Mouse (Mus musculus): ENCODE results near the gene Dlg2.

Gene Dlg2

GRCm38 (mm10) chr7:91591261-91592170 lies 1115.0 kb downstream of the Dlg2 start:
- no peak for DNase-seq

DNA sequence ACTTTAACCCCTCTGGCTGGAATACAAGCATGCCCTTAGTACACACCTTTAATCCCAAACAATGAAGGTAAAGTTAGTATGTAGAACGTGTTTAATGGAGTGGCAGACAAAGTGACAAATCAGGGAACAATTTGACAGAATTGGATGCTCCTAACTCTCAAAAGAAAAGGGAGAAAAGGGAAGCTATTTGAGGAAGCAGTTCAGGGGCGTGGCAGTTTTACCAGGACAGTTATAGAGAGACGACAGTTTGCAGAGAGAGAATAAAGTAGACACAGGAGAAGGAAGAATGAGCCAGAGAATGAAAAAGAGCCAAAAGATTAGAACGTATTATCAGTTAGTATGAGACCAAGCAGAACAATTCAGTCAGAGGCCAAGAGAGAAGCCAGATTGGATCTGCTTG lies 1122.1 kb downstream of the Dlg2 start:
- DNase-seq, result no peak

- peak in 1 of 2 experiments; percentile 19 for DNase-seq
Measured at GRCm38 (mm10) chr7:91601307-91601706, 1124.8 kb downstream of the Dlg2 start.

DNA sequence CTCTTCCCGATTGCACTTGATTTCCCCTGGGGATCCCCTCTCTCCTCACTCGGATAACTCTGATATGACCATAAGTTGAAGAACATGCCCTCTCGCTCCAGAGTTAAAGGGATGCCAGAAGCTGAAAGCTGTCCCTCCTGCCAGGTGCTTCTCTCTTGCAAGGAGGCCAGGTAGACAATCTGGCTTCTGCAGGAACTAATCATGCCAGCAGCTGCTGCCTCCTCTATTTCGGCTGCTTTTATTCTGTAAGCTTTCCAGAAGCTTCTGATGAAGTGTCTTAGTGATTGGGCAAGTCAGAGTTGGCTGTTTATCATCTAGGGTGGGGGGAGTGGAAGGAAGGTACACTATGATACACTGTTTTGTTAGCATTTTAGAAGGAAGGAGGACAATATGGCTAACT lies 1127.1 kb downstream of the Dlg2 start:
- DNase-seq, result no peak

DNA sequence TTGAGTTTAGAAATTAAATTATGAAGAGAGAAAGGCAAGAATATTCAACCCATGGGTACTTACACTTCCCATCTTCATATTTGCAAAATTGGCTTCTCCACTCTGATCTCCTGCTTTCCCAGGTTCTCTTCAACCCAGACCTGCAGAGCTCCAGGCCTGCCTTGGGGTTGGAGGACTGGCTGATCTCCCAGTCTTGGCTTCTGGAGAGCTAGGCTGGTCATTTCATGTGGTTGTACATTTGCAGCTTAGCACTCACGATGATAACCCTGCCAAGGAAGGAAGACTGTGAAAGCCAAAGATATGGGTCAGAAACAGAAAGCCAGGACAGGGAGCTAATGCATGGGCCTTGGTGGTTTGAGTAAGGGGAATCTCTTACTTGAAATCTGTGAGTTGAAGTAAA lies 1176.6 kb downstream of the Dlg2 start:
- DNase-seq, result no peak

GRCm38 (mm10) chr7:91659498-91659897 lies 1183.0 kb downstream of the Dlg2 start:
- DNase-seq, result no peak

- DNase-seq, result no peak
Measured at GRCm38 (mm10) chr7:91672236-91673017, 1196.0 kb downstream of the Dlg2 start.

DNA sequence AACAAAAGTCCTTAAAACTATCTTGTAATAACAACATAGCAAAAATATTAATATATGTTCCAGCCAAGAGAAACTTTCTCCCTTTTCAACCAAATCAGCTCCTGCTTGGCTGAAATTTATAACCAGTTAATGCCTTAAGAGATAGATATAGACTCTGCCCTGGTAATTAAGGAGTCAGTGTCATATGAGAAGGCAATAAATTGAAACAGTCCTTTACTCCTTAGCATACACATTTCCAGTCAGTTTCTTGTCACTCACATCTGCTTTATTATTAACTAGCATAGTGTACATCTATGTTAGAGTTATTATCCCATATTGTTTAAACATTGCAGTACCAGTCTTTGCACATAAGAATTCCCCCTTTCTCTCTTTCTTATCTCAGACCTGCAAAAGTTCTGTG lies 1197.9 kb downstream of the Dlg2 start:
- DNase-seq, result no peak

- DNase-seq, result no peak
Measured at GRCm38 (mm10) chr7:91677934-91678333, 1201.5 kb downstream of the Dlg2 start.

GRCm38 (mm10) chr7:91687930-91688329 lies 1211.5 kb downstream of the Dlg2 start:
- no peak for DNase-seq

DNA sequence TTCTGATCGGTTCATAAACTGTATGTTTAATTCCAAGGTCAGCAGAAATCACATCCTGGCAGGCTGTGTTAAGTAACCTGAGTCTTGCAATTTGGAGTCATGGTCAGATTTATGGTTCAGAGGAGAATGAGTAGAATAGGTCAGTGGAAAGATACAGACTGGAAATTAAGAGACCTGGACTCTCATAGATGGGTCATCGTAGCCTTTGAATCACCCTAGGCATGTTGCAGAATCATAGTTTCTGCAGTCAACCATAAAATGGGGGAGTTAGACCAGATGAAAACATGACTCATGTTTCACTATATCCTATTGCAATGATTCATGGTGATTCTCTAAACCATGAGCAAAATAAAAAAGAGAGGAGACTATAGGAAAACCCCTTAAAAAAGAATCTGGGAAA lies 1213.4 kb downstream of the Dlg2 start:
- no peak for DNase-seq

DNA sequence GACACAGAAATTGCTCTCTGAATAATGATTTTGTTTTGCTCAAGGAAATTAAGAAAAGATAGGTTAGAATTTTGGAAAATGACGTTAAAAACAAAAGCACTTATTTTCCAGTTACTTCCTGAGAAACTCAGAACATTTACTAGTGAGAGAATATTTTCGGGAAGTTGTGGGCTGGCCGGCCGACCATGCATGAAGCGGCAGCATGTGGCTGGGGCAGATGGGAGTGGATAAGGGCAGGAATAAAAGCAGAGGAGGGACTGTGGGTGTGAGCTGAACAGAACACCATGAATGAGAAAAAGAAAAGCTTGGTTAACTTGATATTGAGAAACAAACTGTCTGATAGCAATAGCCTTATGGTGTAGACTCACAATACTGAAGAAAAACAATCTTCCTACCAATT lies 1233.4 kb downstream of the Dlg2 start:
- peak in 1 of 2 experiments; percentile 2 for DNase-seq

DNA sequence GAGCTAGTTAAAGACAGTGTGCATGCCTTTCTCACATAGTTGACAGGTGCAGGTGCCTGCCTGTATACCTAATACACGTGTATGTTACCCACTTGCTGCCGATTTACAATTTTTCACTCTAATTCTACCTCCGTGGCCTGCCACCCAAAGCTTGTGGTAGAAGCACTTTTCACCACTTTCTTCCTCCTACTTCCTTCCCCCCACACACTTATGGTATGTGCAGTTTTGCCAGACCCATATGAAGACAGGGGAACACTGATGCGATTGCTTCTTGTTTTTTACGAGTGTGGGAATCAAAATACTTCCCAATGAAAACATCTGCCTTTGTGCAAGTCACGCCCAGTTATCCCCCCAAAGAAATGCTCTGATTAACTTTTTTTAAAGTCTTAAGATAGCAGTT lies 1234.7 kb downstream of the Dlg2 start:
- DNase-seq, result no peak

DNA sequence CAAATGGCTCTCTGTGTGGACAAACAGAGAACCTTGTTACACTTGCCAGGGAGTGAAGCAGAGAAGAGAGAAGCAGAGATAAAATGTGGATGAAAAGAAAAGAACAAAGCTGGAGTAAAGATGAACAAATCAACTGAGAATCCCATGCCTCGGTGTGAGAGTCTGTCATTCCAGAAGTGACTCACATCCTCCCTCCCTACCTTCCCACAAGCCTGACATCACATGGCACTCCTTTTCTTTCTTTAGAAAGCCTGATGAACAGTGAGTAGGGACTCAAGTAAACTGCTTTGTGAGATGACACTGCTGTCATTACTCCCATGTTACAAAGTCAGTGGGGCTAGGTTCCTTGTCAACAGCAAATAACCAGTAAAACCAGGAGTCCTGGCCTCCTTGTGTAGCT lies 1239.3 kb downstream of the Dlg2 start:
- no peak for DNase-seq

DNA sequence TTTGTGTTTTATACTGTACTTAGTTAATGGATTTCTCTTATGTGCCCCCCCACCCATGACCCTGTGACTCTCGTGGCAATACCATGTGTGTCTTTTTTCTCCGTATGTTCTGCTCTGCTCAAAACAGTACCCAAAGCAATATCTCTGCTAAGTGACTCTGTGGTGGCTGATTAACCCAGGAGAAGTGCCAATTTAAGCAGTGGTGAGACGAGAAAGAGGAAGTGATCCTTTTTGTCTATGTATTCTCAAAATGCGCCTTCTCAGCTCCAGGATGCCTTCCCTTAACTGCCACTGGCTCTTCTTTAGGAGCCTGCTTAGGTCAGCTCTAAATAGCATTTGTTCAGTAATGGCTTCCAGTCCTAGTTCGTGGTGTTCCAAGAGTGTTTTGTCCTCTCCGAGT lies 1240.2 kb downstream of the Dlg2 start:
- DNase-seq, result no peak

DNA sequence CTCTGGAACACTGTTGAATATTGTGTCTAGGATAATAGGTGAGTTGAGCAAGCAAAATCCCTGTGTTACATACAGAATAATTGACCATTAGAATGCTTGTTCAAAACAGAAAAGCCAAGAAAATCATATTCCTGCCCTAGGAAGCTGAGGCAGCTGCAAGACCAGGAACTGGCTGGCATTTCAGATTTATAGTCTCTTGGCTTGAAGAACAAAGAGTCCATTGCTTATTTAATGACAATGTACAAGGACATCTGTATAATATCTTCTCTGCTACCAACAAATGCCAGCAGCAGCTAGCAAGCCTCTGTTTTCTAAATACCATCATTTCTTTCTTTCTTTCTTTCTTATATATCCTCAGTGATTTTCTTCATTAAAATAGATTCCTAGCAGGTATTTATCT lies 1243.8 kb downstream of the Dlg2 start:
- DNase-seq, result no peak

DNA sequence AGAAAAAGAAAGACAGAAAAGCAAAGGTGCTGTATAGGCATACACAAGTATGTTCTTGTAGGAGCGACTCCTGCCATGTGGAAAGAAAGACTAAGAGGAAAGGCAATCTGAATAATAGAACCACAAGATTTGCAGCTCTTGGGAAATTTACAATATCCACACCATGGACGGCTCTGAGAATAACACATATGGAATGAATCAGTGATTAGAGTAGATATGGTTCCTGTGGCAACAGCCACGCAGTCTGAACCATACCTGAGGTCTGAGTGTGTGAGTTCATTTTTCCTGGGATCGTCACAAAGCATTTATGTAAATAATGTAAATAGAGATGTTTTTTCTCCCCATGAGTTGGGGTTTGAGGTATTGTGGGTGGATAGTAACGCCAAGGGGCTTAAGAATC lies 1247.9 kb downstream of the Dlg2 start:
- DNase-seq, result no peak

DNA sequence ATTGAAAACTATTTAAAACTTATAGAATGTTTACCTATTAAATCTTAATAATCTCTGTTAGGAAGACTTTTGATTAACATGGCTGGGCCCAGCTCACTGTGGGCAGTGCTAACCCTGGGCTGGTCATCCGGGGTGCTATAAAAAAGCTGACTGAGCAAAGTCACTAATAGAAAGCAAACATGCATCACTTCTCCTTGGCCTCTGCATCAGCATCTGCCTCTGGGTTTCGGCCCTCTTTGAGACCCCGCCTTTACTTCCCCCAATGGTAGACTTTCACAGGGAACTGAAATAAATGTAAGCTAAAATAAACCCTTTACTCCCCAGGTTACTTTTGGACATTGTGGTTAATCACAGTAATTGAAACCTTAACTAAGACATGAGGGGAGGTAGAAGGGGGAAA lies 1264.3 kb downstream of the Dlg2 start:
- no peak for DNase-seq

- DNase-seq, result no peak
Measured at GRCm38 (mm10) chr7:91753151-91753861, 1276.8 kb downstream of the Dlg2 start.

GRCm38 (mm10) chr7:91767648-91768047 lies 1291.2 kb downstream of the Dlg2 start:
- DNase-seq, result no peak

GRCm38 (mm10) chr7:91778673-91779072 lies 1302.2 kb downstream of the Dlg2 start:
- DNase-seq, result no peak

DNA sequence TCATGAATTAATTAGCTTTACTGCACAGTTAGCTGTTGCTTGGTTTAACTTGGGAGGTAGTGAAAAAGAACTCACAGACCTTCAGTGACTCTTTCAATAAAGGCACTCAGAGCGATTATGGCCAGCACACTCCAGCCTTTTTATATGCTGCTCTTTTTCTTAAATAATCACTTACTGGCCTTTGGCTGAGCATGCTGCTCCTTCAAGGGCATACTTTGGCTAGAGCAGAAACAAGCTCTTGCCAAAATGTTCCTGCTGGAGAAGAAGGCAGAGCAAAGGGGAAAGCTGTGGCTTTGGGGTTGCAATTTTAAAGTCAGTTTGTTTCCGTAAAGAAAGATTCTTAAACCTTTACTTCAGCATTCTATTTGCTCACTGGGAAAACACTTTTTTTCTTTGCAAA lies 1308.1 kb downstream of the Dlg2 start:
- DNase-seq, result no peak

GRCm38 (mm10) chr7:91785445-91785844 lies 1309.0 kb downstream of the Dlg2 start:
- DNase-seq, result no peak
